ENCODE assay signal across 27 mouse cellular contexts in the genomic region with DNA sequence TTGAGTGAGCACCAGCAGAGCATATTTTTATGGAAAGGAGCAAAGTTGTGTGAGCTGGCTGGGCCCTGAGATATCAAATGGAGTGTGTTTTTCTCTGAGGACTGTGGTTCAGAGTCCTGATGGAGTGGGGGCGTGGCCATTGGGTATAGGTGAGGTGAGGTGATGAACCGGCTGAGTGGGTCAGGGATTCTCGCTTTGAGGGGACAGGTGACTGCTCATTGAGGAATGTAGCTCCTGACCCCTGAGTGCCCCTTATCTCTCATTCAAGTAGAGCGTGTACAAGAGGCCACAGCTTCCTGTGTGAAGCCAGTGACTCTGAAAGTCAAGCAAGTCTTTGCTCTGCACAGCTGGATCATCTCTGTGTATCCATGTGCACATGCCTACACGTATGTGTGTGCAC. TPM values are rescaled to one million over a fixed set of nuclear protein-coding genes. Genes with fewer than 3 reads are reported as not detected.
DNase-seq lines count a peak whose midpoint lies in the region; ATAC-seq and TF ChIP-seq lines count a peak whose summit lies in the region.
"Had no signal": no experiment of that assay in that cellular context is flagged by ENCODE, and none has a peak within 500 bp of the region (broad histone marks: within the 10 kb centered on the region; RNA-seq: fewer than 3 reads in every experiment).

No protein-coding gene starts in this region.

- ATAC-seq in lung, embryonic 16.5 days (ENCODE audit: low read depth): peak; percentile 15; the same call in 1 of the 2 replicates
- ATAC-seq: forebrain, embryonic 16.5 days; inflammation-experienced regulatory T-cells, adult 6 months; liver, embryonic 12.5 days; liver, postnatal 0 days; Patski had no signal

- H3K4me2 ChIP-seq in lung, embryonic 16.5 days (ENCODE audit: low read depth, low read length): no peak overlapping the region
- H3K4me2 ChIP-seq: heart, embryonic 11.5 days; hindbrain, embryonic 14.5 days; liver, embryonic 12.5 days; midbrain, embryonic 12.5 days had no signal

- DNase-seq in cerebellum, adult 2 months: no peak
- no peak for DNase-seq in cerebellum, adult 9-11 months
- DNase-seq in lung, postnatal 14 days: no peak
- peak; percentile 29 for DNase-seq in urinary bladder, postnatal 14 days (ENCODE audit: low spot score)
- DNase-seq in urinary bladder, postnatal 36 days (ENCODE audit: low spot score in 2 of 2): no peak
- DNase-seq in adrenal gland, postnatal 25 days: no peak
- DNase-seq in left cerebral cortex, postnatal 25 days (ENCODE audit: low spot score in 2 of 2): no peak
- DNase-seq: adrenal gland, postnatal 14 days; cerebellum, adult 11-12 months; cerebellum, postnatal 14 days; gastrocnemius, adult 2 months; gastrocnemius, postnatal 36 days; heart, adult 18-20 months; kidney, adult 2 months; left cerebral cortex, postnatal 4 days; liver, postnatal 0 days; retina, postnatal 1 day; right cerebral cortex, postnatal 14 days had no signal

- intact Hi-C loops in left cerebral cortex, postnatal 25 days (cut with DNase I): no loop called here

- H3K27ac ChIP-seq in cerebellum, adult 2 months (ENCODE audit: insufficient read depth, low read length): no peak overlapping the region
- no peak overlapping the region for H3K27ac ChIP-seq in lung, embryonic 16.5 days (ENCODE audit: low read length)
- H3K27ac ChIP-seq: gastrocnemius, adult 2 months; hindbrain, embryonic 14.5 days; liver, embryonic 12.5 days; midbrain, embryonic 12.5 days had no signal

- no peak for TF ChIP-seq POLR2A in cerebellum, adult 2 months (IDR thresholded peaks at IDR 0.05; ENCODE audit: borderline replicate concordance, insufficient read depth, low read length)

- peaks cover 11% of the 10 kb centered on the region for H3K36me3 ChIP-seq in lung, embryonic 16.5 days (ENCODE audit: control insufficient read depth, insufficient read depth, low read length)

- no peaks in the 10 kb centered on the region for H3K27me3 ChIP-seq in cerebellum, adult 2 months (ENCODE audit: control insufficient read depth, insufficient read depth, low read length)
- H3K27me3 ChIP-seq in lung, embryonic 16.5 days (ENCODE audit: control insufficient read depth, insufficient read depth, low read depth, low read length): no peaks in the 10 kb centered on the region
- H3K27me3 ChIP-seq: liver, embryonic 12.5 days; midbrain, embryonic 12.5 days; Patski had no signal

- 96% methylated on average over 5 of the region's 5 CpGs for WGBS in cerebellum, adult 2 months
- WGBS in lung, embryonic 16.5 days: 60% methylated on average over 5 of the region's 5 CpGs

- H3K9ac ChIP-seq in lung, embryonic 16.5 days (ENCODE audit: low read length): no peak overlapping the region
- H3K9ac ChIP-seq: hindbrain, embryonic 14.5 days; liver, embryonic 12.5 days; liver, postnatal 0 days; midbrain, embryonic 12.5 days had no signal

- peaks cover 4% of the 10 kb centered on the region for H3K9me3 ChIP-seq in lung, embryonic 16.5 days (ENCODE audit: control insufficient read depth, low read length)

- H3K4me3 ChIP-seq in cerebellum, adult 2 months (replicated peaks; ENCODE audit: insufficient read depth, low read depth, low read length): no peak overlapping the region
- no peak overlapping the region for H3K4me3 ChIP-seq in lung, embryonic 16.5 days (ENCODE audit: low read length)
- H3K4me3 ChIP-seq: erythroblast, embryonic 14.5 days; gastrocnemius, adult 2 months; liver, embryonic 12.5 days; midbrain, embryonic 12.5 days had no signal

- peak; percentile 11; the same call in 1 of the 2 replicates for TF ChIP-seq CTCF in cerebellum, adult 2 months (IDR thresholded peaks at IDR 0.05; ENCODE audit: borderline replicate concordance, insufficient read depth, low read depth, low read length)

- H3K4me1 ChIP-seq in cerebellum, adult 2 months (ENCODE audit: control insufficient read depth, insufficient read depth, low read length): no peaks in the 10 kb centered on the region
- no peaks in the 10 kb centered on the region for H3K4me1 ChIP-seq in lung, embryonic 16.5 days (replicated peaks; ENCODE audit: control insufficient read depth, insufficient read depth, low read length)
- H3K4me1 ChIP-seq: midbrain, embryonic 12.5 days had no signal

RNA-seq across cellular contexts. Expression of gene Tmppe, which starts 25.3 kb away (rescaled TPM):
- polyA plus RNA-seq in cerebellum, adult 2 months (2012; rRNA removed): 4.1 and 4.5 TPM in 2 replicates
- 11.1 and 11.2 TPM in 2 replicates for polyA plus RNA-seq in lung, embryonic 16.5 days (2015; fragmentation: Nextera tagmentation; extraction: Ambion mirVana)
- total RNA-seq in adrenal gland, postnatal 25 days (2021): 7.7 and 9.7 TPM in 2 replicates
- total RNA-seq in left cerebral cortex, postnatal 25 days (2021): 10 to 100 TPM in 1 of 2 experiments, 1 to 10 TPM in 1; 9.7 to 10.8 TPM

RNA-seq across cellular contexts. Expression of gene Glb1, which starts 25.3 kb away (rescaled TPM):
- 22.2 and 23.0 TPM in 2 replicates for polyA plus RNA-seq in cerebellum, adult 2 months (2012; rRNA removed)
- polyA plus RNA-seq in lung, embryonic 16.5 days (2015; fragmentation: Nextera tagmentation; extraction: Ambion mirVana): 51.7 and 53.6 TPM in 2 replicates
- 30.8 and 37.5 TPM in 2 replicates for total RNA-seq in adrenal gland, postnatal 25 days (2021)
- 10 to 100 TPM; 22.2 to 24.4 TPM for total RNA-seq in left cerebral cortex, postnatal 25 days (2021)

RNA-seq across cellular contexts. Expression of gene Crtap, which starts 35.7 kb away (rescaled TPM):
- 12.9 and 13.1 TPM in 2 replicates for polyA plus RNA-seq in cerebellum, adult 2 months (2012; rRNA removed)
- polyA plus RNA-seq in lung, embryonic 16.5 days (2015; fragmentation: Nextera tagmentation; extraction: Ambion mirVana): 132 and 147 TPM in 2 replicates
- total RNA-seq in adrenal gland, postnatal 25 days (2021): 99.2 and 103 TPM in 2 replicates
- 1 to 10 TPM; 5.9 to 7.1 TPM for total RNA-seq in left cerebral cortex, postnatal 25 days (2021)

Comparison
In these comparisons a context has a peak if more than half of its experiments do, and no peak if none do; other contexts are left out.
1. RNA of gene Crtap, which starts 35.7 kb away (total RNA-seq): 99.2 to 103 TPM in adrenal gland, postnatal 25 days; 5.9 to 7.1 TPM in left cerebral cortex, postnatal 25 days; every median in the first group is over 10 times any median in the second.